Mouse (Mus musculus): ENCODE data around the gene Mfsd9.

- no peak for TF ChIP-seq POLR2A (IDR thresholded peaks at IDR 0.05; ENCODE audit: low read depth, low read length)
- TF ChIP-seq CTCF (conservative IDR thresholded peaks at IDR 0.05; ENCODE audit: insufficient read depth, insufficient read length, low read depth, low read length) = no peak
Measured at GRCm38 (mm10) chr1:40789666-40790233, 737 bp downstream of the Mfsd9 start.

Data from kidney, adult 2 months (tissue).